Mouse (Mus musculus) myocyte (in vitro differentiated cells): ENCODE measurements around the gene Brd7. TPM values are rescaled to one million over a fixed set of nuclear protein-coding genes. Genes with fewer than 3 reads are reported as not detected.
A peak's percentile ranks its signal among the peaks of the same experiment; 100 is the strongest.

ENCODE experiments used
- H3K27me3 ChIP-seq: one replicate; pipeline ENCODE4 v1.6.1; 2011; ENCODE audit not compliant: control insufficient read depth, insufficient read depth, insufficient read length
- H3K36me3 ChIP-seq: one replicate; pipeline ENCODE4 v1.6.1; 2011; ENCODE audit not compliant: control insufficient read depth, insufficient read depth
- H3K4me2 ChIP-seq: one replicate; pipeline ENCODE4 v1.6.1; 2011; ENCODE audit warnings: low read depth, control low read depth
- H3K4me3 ChIP-seq: one replicate; pipeline ENCODE4 v1.5.1; 2011; ENCODE audit warnings: mild to moderate bottlenecking, control low read depth, moderate library complexity
- H3K79me2 ChIP-seq: one replicate; pipeline ENCODE4 v1.6.1; 2011; ENCODE audit not compliant: control insufficient read depth, insufficient read depth
- H3ac ChIP-seq: one replicate; pipeline ENCODE4 v1.6.1; 2011; ENCODE audit not compliant: control insufficient read depth, insufficient read length
- CEBPB ChIP-seq: IDR thresholded peaks from 2 replicates; pipeline ENCODE4 v1.6.1; 2011; ENCODE audit warnings: mild to moderate bottlenecking, moderate library complexity; ENCODE audit not compliant: poor library complexity, insufficient read depth, severe bottlenecking
- E2F4 ChIP-seq: IDR thresholded peaks from one replicate; pipeline ENCODE4 v1.6.1; 2011; ENCODE audit warnings: mild to moderate bottlenecking, control low read depth, moderate library complexity; ENCODE audit not compliant: insufficient read depth
- MAX ChIP-seq: IDR thresholded peaks from one replicate; pipeline ENCODE4 v1.6.1; 2011; ENCODE audit warnings: low read depth, mild to moderate bottlenecking, control low read depth
- MYOD1 ChIP-seq, 3 experiments: IDR thresholded peaks; one replicate each; pipeline ENCODE4 v1.6.1; 2011; ENCODE audit warnings: control low read depth in 2 of 3, low read depth in 2 of 3, mild to moderate bottlenecking in 2 of 3, moderate library complexity in 1 of 3; ENCODE audit not compliant: insufficient read length in 2 of 3, control insufficient read depth in 1 of 3
- MYOG ChIP-seq, 3 experiments: IDR thresholded peaks; one replicate each; pipeline ENCODE4 v1.6.1; 2011; ENCODE audit warnings: control low read depth in 2 of 3, low read depth in 2 of 3, mild to moderate bottlenecking in 2 of 3; ENCODE audit not compliant: insufficient read length in 2 of 3, control insufficient read depth in 1 of 3, insufficient read depth in 1 of 3
- POLR2A ChIP-seq: IDR thresholded peaks from one replicate; pipeline ENCODE4 v1.6.1; 2011; ENCODE audit warnings: low read depth, mild to moderate bottlenecking, control low read depth, moderate library complexity; ENCODE audit not compliant: insufficient read length
- POLR2AphosphoS2 ChIP-seq: IDR thresholded peaks from one replicate; pipeline ENCODE4 v1.6.1; 2011; ENCODE audit warnings: low read depth, control low read depth; ENCODE audit not compliant: insufficient read length
- REST ChIP-seq: IDR thresholded peaks from one replicate; pipeline ENCODE4 v1.6.1; 2011; ENCODE audit warnings: mild to moderate bottlenecking, control low read depth, moderate library complexity; ENCODE audit not compliant: insufficient read depth, insufficient read length
- SRF ChIP-seq: IDR thresholded peaks from one replicate; pipeline ENCODE4 v1.6.1; 2011; ENCODE audit warnings: low read depth; ENCODE audit not compliant: control insufficient read depth, insufficient read length
- TCF12 ChIP-seq: IDR thresholded peaks from one replicate; pipeline ENCODE4 v1.6.1; 2011; ENCODE audit warnings: mild to moderate bottlenecking, control low read depth; ENCODE audit not compliant: poor library complexity, insufficient read depth, severe bottlenecking
- TCF3 ChIP-seq: IDR thresholded peaks from one replicate; pipeline ENCODE4 v1.6.1; 2011; ENCODE audit warnings: low read depth, control low read depth; ENCODE audit not compliant: insufficient read length
- USF1 ChIP-seq: IDR thresholded peaks from one replicate; pipeline ENCODE4 v1.6.1; 2011; ENCODE audit warnings: low read depth, mild to moderate bottlenecking, control low read depth, moderate library complexity
- polyA plus RNA-seq: library from polyadenylated mRNA; unstranded; fragments of >200 nt; fragmentation: generic; extraction: Trizol; gene quantifications from one replicate; pipeline ENCODE4 v1.2.1, GENCODE M21; 2012; ENCODE audit warnings: missing spikeins

The Brd7 gene
- polyA plus RNA-seq, 1 experiment = 52.7 TPM

- H3K27me3 ChIP-seq = no peaks in the 10 kb centered on the region
- TF ChIP-seq MAX = no peak
- TF ChIP-seq MYOD1 (IDR thresholded peaks at IDR 0.05; ENCODE audit: control insufficient read depth in 1 of 3, insufficient read length in 2 of 3, low read depth in 2 of 3) = peak in 1 of 3 experiments; percentile 8
- TF ChIP-seq E2F4 = no peak
- no peak for TF ChIP-seq CEBPB
- TF ChIP-seq SRF = no peak
- H3K36me3 ChIP-seq = peaks cover 29% of the 10 kb centered on the region
- peaks cover 38% of the 10 kb centered on the region for H3K79me2 ChIP-seq
- no peak overlapping the region for H3K4me3 ChIP-seq
- H3ac ChIP-seq = no peak overlapping the region
- H3K4me2 ChIP-seq = no peak overlapping the region
Measured at GRCm38 (mm10) chr8:88305814-88306213, 56.2 kb downstream of the Brd7 start.

DNA sequence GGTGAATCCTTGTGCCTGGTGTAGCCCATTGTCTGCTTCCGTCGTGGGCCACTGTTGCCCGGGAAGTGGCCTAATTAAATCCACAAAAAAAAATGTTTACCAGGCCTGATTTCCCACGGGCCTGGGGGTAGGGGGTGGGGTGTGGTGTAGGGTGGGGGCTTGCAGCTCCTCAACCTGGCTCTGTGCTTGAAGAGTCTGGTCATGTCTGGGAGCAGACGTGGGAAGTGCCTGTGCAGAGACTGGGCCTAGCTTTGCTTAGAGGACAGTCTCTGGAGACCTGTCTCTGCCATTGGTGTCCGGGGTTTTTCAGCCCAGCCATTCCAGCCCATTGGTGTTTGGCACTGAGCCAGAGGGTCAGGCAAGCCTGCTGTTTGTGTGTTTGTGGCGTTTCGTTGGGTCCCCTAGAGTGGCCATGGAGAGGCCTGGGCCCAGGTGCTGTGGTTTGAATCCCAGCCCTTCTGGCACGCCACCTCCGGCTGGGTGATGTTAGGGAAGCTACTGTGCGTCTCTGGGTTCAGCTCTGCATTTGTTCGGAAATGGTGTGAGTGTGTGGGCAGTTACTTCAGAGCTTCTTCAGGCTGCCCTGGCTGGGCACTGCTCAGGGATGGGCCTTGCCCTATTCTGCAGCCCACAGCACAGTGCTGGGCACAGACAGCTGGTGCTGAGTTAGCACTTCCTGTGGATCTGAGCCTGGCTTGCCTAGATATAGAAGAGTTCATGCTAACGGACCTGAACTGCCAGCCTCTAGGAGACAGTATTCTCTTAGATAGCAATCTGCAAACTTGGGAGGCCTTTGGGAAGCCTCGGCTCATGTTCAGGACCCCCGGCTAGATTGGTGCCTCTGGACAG is 60.2 kb downstream of the Brd7 start:
- peak in 2 of 3 experiments; percentile 59 to 75 for TF ChIP-seq MYOD1 (IDR thresholded peaks at IDR 0.05; ENCODE audit: control insufficient read depth in 1 of 3, insufficient read length in 2 of 3, low read depth in 2 of 3)
- TF ChIP-seq USF1 = no peak
- TF ChIP-seq MYOG (IDR thresholded peaks at IDR 0.05; ENCODE audit: control insufficient read depth in 1 of 3, insufficient read depth in 1 of 3, insufficient read length in 2 of 3, low read depth in 2 of 3) = peak; percentile 3 to 65 (median 61)
- Histone ChIP-seq H3K27me3 (no peaks in the 10 kb centered on the region), H3ac (no peak overlapping the region), H3K79me2 (peaks cover 54% of the 10 kb centered on the region), H3K4me3 (no peak overlapping the region), H3K4me2 (no peak overlapping the region), H3K36me3 (peaks cover 21% of the 10 kb centered on the region)

DNA sequence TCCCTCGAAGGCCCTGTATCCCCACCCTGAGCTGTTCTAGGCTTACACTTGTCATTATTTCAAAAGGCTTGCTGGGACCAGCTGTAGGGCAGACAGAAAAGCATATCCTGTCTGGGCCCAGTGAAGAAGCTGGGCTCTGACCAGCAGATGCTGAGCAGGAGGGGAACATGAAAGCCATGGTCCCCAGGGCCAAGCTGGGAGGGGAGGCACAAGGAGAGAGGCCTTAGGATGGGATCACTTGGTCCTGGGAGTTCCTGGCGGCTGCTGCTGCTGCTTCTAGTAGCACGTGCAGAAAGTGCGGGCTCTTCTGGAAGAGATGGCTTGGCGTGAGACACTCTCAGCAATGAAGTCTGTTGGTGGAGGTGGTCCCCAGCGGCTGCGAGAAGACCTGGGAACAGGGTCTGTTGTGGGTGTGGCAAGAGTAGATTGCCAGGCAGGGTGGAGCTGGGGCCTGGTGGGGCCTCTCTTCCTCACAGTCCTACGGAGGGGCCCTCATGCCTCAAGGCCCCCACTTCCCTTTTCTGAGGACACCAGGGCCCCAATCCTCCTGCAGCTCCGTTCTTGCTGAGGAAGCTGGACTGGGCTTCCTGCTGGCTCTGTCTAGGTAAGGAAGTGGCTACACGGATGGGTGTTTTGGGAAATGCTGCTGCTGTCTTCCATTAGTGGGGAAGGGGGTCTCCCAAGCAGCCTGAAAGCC is 61.9 kb downstream of the Brd7 start:
- Histone ChIP-seq H3ac (no peak overlapping the region), H3K27me3 (no peaks in the 10 kb centered on the region), H3K79me2 (peaks cover 60% of the 10 kb centered on the region), H3K4me2 (no peak overlapping the region), H3K4me3 (no peak overlapping the region), H3K36me3 (peaks cover 20% of the 10 kb centered on the region)
- TF ChIP-seq MAX (no peak), USF1 (no peak), TCF12 (no peak), REST (no peak), CEBPB (no peak)

GRCm38 (mm10) chr8:88298733-88299103 is 63.3 kb downstream of the Brd7 start:
- Histone ChIP-seq H3ac (no peak overlapping the region), H3K4me3 (no peak overlapping the region), H3K79me2 (peaks cover 67% of the 10 kb centered on the region), H3K36me3 (peaks cover 13% of the 10 kb centered on the region), H3K27me3 (no peaks in the 10 kb centered on the region), H3K4me2 (no peak overlapping the region)
- TF ChIP-seq TCF12 (no peak), MAX (no peak), SRF (no peak), POLR2A (no peak), USF1 (no peak), E2F4 (no peak), CEBPB (no peak), MYOG (IDR thresholded peaks at IDR 0.05; ENCODE audit: control insufficient read depth in 1 of 3, insufficient read depth in 1 of 3, insufficient read length in 2 of 3, low read depth in 2 of 3) (no peak), TCF3 (no peak), MYOD1 (IDR thresholded peaks at IDR 0.05; ENCODE audit: control insufficient read depth in 1 of 3, insufficient read length in 2 of 3, low read depth in 2 of 3) (no peak), POLR2AphosphoS2 (no peak), REST (no peak)

DNA sequence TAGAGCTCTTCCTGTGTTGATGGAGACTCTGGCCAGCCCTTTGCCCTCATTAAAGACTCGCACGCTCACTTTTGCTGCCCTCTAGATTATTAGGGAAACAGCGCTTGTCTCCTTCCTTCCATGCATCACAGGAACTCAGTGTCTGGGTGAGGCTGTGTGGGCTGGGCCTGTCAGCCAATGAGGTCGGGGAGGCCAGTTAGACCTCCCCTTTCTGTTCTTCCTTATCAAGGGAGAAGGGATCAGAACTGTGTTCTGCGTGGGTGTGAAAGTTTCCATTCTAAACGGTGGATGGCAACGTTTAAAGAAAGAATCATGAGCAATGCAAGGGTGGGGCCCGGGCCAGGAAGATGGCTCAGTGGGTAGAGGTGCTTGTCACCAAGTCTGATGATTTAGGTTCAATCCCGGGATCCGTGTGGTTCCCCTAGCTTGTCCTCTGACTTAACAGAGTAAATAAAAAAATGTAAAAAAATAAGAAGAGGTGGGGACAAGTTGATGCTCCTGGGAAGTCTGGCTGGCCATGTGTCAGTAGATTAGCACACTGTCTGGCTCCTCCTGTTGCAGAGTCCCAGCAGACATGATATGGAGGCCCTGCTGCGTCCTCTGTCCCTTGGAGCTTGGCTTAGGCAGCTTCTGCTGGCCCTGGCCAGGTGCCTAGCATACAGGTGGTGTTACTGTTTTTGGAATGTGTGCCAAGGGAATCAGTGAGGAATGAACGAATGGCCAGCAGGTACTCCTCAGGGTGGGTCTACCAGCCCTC is 63.8 kb downstream of the Brd7 start:
- TF ChIP-seq CEBPB = 0 out of 2 replicates have a peak, but pooled peaks have one; percentile 1
- TF ChIP-seq MYOG (IDR thresholded peaks at IDR 0.05; ENCODE audit: control insufficient read depth in 1 of 3, insufficient read depth in 1 of 3, insufficient read length in 2 of 3, low read depth in 2 of 3) = no peak
- TF ChIP-seq POLR2AphosphoS2 = peak; percentile 40
- peaks cover 10% of the 10 kb centered on the region for H3K36me3 ChIP-seq
- H3K79me2 ChIP-seq = peaks cover 67% of the 10 kb centered on the region
- H3K27me3 ChIP-seq = no peaks in the 10 kb centered on the region
- H3K4me3 ChIP-seq = no peak overlapping the region
- peak overlapping the region; percentile 56 for H3K4me2 ChIP-seq
- H3ac ChIP-seq = no peak overlapping the region
